Mouse (Mus musculus) liver, embryonic 14.5 days (tissue): ENCODE data around the gene Aloxe3. TPM values are rescaled to one million over a fixed set of nuclear protein-coding genes. Genes with fewer than 3 reads are reported as not detected.

ENCODE experiments used
- ATAC-seq: fragments of 200-750 bp; cut with Nextera tagmentation; 2 replicates; pipeline ENCODE4 v1.8.0; 2017; ENCODE audit warnings: moderate number of reproducible peaks, mild to moderate bottlenecking, moderate library complexity; ENCODE audit not compliant: insufficient read depth
- DNase-seq, 3 experiments: peaks; one replicate each; pipeline ENCODE4 v3.0.0-alpha.2; 2012 to 2013; ENCODE audit warnings: low read depth in 3 of 3, low spot score in 3 of 3
- H3K27ac ChIP-seq: fragments of 300-500 bp; sonication (generic); 2 replicates; pipeline ENCODE4 v1.5.1; 2014; ENCODE audit warnings: moderate library complexity, mild to moderate bottlenecking, control low read depth, inconsistent platforms
- H3K27me3 ChIP-seq: fragments of 300-500 bp; sonication (generic); 2 replicates; pipeline ENCODE4 v1.6.1; 2014; ENCODE audit warnings: mild to moderate bottlenecking, low read length, moderate library complexity; ENCODE audit not compliant: control insufficient read depth, insufficient read depth
- H3K36me3 ChIP-seq: fragments of 300-500 bp; sonication (generic); replicated peaks from 2 replicates; pipeline ENCODE4 v1.6.1; 2014; ENCODE audit warnings: low read depth; ENCODE audit not compliant: control insufficient read depth, insufficient read depth
- H3K4me1 ChIP-seq, 2 experiments: fragments of 200-500 bp in 1 of 2; fragments of 300-500 bp in 1 of 2; sonication (generic) in 1 of 2; replicated peaks; 2 replicates each; pipeline ENCODE4 v1.6.1; 2012 to 2014; ENCODE audit warnings: antibody characterized with exemption in 1 of 2, inconsistent platforms in 1 of 2, low read length in 1 of 2; ENCODE audit not compliant: control insufficient read depth in 2 of 2, insufficient read depth in 2 of 2
- H3K4me2 ChIP-seq: fragments of 300-500 bp; sonication (generic); 2 replicates; pipeline ENCODE4 v1.6.1; 2014; ENCODE audit warnings: low read depth, mild to moderate bottlenecking, control low read depth, moderate library complexity
- H3K4me3 ChIP-seq, 2 experiments: fragments of 200-500 bp in 1 of 2; fragments of 300-500 bp in 1 of 2; sonication (generic) in 1 of 2; 2 replicates each; pipeline ENCODE4 v1.5.1; 2012 to 2014; ENCODE audit warnings: low read depth in 2 of 2, low read length in 2 of 2, mild to moderate bottlenecking in 2 of 2, control low read depth in 1 of 2, inconsistent platforms in 1 of 2, moderate library complexity in 1 of 2; ENCODE audit not compliant: insufficient read depth in 1 of 2
- H3K9ac ChIP-seq: fragments of 300-500 bp; sonication (generic); replicated peaks from 2 replicates; pipeline ENCODE4 v1.6.1; 2014; ENCODE audit warnings: mild to moderate bottlenecking, control low read depth, moderate library complexity
- H3K9me3 ChIP-seq: fragments of 300-500 bp; sonication (generic); 2 replicates; pipeline ENCODE4 v1.6.1; 2016; ENCODE audit warnings: low read length, mixed read lengths; ENCODE audit not compliant: control insufficient read depth
- CTCF ChIP-seq: IDR thresholded peaks from 2 replicates; pipeline ENCODE4 v1.5.1; 2016; ENCODE audit warnings: antibody characterized with exemption, low read depth, control low read depth
- EP300 ChIP-seq: IDR thresholded peaks from 2 replicates; pipeline ENCODE4 v1.6.1; 2016; ENCODE audit warnings: antibody characterized with exemption, low read depth
- WGBS: fragments of 180-500 bp; shearing (Covaris S2); extraction: QIAGEN DNeasy Blood & Tissue Kit; methylation state at CpG from one replicate; pipeline ENCODE4 v1.1.7; 2014; ENCODE audit not compliant: insufficient replicate concordance; 5-methylcytosine and 5-hydroxymethylcytosine counted together
- polyA plus RNA-seq, 2 experiments: library from polyadenylated mRNA; depleted of rRNA in 1 of 2; stranded (reverse) in 1 of 2; unstranded in 1 of 2; fragments of >200 nt; fragmentation: Nextera tagmentation in 1 of 2; extraction: Ambion mirVana in 1 of 2; gene quantifications; 2 replicates each; pipeline versions ENCODE4 v1.2.1 to v1.2.3; 2012 to 2014

The Aloxe3 gene
- polyA plus RNA-seq, 2 experiments: 0.15 to 0.38 TPM

GRCm38 (mm10) chr11:69153831-69154230 lies 28.1 kb downstream of the Aloxe3 start:
- H3K27me3 ChIP-seq: peaks cover 18% of the 10 kb centered on the region
- H3K4me3 ChIP-seq: no peak overlapping the region
- WGBS: 71% methylated on average over 8 of the region's 8 CpGs
- no peak for TF ChIP-seq CTCF
- no peak for TF ChIP-seq EP300
- H3K9me3 ChIP-seq: no peaks in the 10 kb centered on the region
- H3K4me2 ChIP-seq: no peak overlapping the region
- H3K36me3 ChIP-seq: no peaks in the 10 kb centered on the region
- H3K9ac ChIP-seq: no peak overlapping the region
- no peaks in the 10 kb centered on the region for H3K4me1 ChIP-seq
- H3K27ac ChIP-seq: no peak overlapping the region
- no peak for DNase-seq
- no peak for ATAC-seq

GRCm38 (mm10) chr11:69155351-69155750 lies 29.7 kb downstream of the Aloxe3 start:
- Histone ChIP-seq H3K9ac (no peak overlapping the region), H3K4me1 (no peaks in the 10 kb centered on the region), H3K4me2 (no peak overlapping the region), H3K4me3 (no peak overlapping the region), H3K27me3 (peaks cover 18% of the 10 kb centered on the region), H3K36me3 (no peaks in the 10 kb centered on the region), H3K27ac (no peak overlapping the region), H3K9me3 (no peaks in the 10 kb centered on the region)
- WGBS: 10% methylated on average over 1 of the region's 1 CpGs
- DNase-seq (no peak), ATAC-seq (no peak)
- TF ChIP-seq EP300: no peak
- TF ChIP-seq CTCF: no peak

- Histone ChIP-seq H3K9ac (no peak within 1 kb of the TSS), H3K9me3 (no peaks in the 10 kb centered on the region), H3K27ac (no peak within 1 kb of the TSS), H3K4me1 (no peaks in the 10 kb centered on the region), H3K4me3 (no peak within 1 kb of the TSS), H3K36me3 (no peaks in the 10 kb centered on the region), H3K4me2 (no peak within 1 kb of the TSS), H3K27me3 (peaks cover 18% of the 10 kb centered on the region)
- no peak for TF ChIP-seq EP300
- ATAC-seq (no peak), DNase-seq (no peak)
- 4% methylated on average over 17 of the region's 18 CpGs for WGBS
Measured at GRCm38 (mm10) chr11:69156800-69157199, 31.1 kb downstream of the Aloxe3 start, which contains the start of gene Alox12b. Gene Alox12b (plus strand): TSS chr11:69156989.

GRCm38 (mm10) chr11:69169313-69169712 lies 43.6 kb downstream of the Aloxe3 start:
- H3K27ac ChIP-seq: no peak overlapping the region
- DNase-seq: no peak
- no peaks in the 10 kb centered on the region for H3K27me3 ChIP-seq
- no peaks in the 10 kb centered on the region for H3K4me1 ChIP-seq
- WGBS: 66% methylated on average over 12 of the region's 12 CpGs
- H3K36me3 ChIP-seq: no peaks in the 10 kb centered on the region
- H3K9me3 ChIP-seq: no peaks in the 10 kb centered on the region
- TF ChIP-seq CTCF (no peak), EP300 (no peak)
- H3K4me3 ChIP-seq: no peak overlapping the region
- H3K4me2 ChIP-seq: no peak overlapping the region
- no peak for ATAC-seq
- H3K9ac ChIP-seq: no peak overlapping the region

DNA sequence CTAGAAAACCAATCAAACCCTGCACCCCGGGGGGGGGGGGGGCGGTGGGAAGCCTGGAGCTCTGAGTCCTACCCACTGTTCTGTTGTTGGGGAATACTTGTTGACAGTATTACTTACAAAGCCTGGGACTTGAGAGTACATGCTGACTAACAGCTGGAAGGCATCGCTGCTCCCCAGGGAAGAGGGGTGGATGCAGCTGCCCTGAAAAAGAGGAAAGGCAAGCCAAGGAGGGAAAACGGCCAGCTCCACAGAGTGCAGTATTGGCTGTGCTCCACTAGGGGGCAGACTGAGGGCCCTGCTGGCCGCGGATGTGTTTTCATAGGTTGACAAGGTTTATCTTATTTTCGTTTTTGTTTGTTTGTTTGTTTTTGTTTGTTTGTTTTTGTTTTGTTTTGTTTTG lies 45.9 kb downstream of the Aloxe3 start:
- Histone ChIP-seq H3K4me2 (no peak overlapping the region), H3K9me3 (no peaks in the 10 kb centered on the region), H3K36me3 (no peaks in the 10 kb centered on the region), H3K27me3 (no peaks in the 10 kb centered on the region), H3K27ac (no peak overlapping the region), H3K4me3 (no peak overlapping the region), H3K9ac (no peak overlapping the region), H3K4me1 (no peaks in the 10 kb centered on the region)
- 24% methylated on average over 7 of the region's 7 CpGs for WGBS
- no peak for TF ChIP-seq EP300
- TF ChIP-seq CTCF: peak; percentile 95
- DNase-seq (no peak), ATAC-seq (no peak)
